Mouse (Mus musculus) forebrain, postnatal 0 days (tissue): ENCODE results near the gene Lhfp. TPM values are rescaled to one million over a fixed set of nuclear protein-coding genes. Genes with fewer than 3 reads are reported as not detected.

Experiments
- ATAC-seq: fragments of 200-750 bp; cut with Nextera tagmentation; 2 replicates; pipeline ENCODE4 v1.8.0; 2017; ENCODE audit warnings: mild to moderate bottlenecking, moderate library complexity
- DNase-seq: peaks from one replicate; pipeline ENCODE4 v3.0.0-alpha.2; 2015
- H3K27ac ChIP-seq: fragments of 300-500 bp; sonication (generic); 2 replicates; pipeline ENCODE4 v1.5.1; 2014; ENCODE audit warnings: low read depth, mild to moderate bottlenecking, antibody characterized with exemption, low read length, moderate library complexity, mixed read lengths
- H3K27me3 ChIP-seq: fragments of 300-500 bp; sonication (generic); 2 replicates; pipeline ENCODE4 v1.6.1; 2014; ENCODE audit warnings: mild to moderate bottlenecking, low read length, mixed read lengths; ENCODE audit not compliant: insufficient read depth
- H3K36me3 ChIP-seq: fragments of 300-500 bp; sonication (generic); 2 replicates; pipeline ENCODE4 v1.6.1; 2014; ENCODE audit warnings: mild to moderate bottlenecking, moderate library complexity; ENCODE audit not compliant: insufficient read depth
- H3K4me1 ChIP-seq: fragments of 300-500 bp; sonication (generic); 2 replicates; pipeline ENCODE4 v1.6.1; 2014; ENCODE audit warnings: antibody characterized with exemption; ENCODE audit not compliant: insufficient read depth
- H3K4me2 ChIP-seq: fragments of 300-500 bp; sonication (generic); 2 replicates; pipeline ENCODE4 v1.6.1; 2014; ENCODE audit warnings: low read depth, mild to moderate bottlenecking, moderate library complexity
- H3K4me3 ChIP-seq: fragments of 300-500 bp; sonication (generic); 2 replicates; pipeline ENCODE4 v1.5.1; 2014; ENCODE audit warnings: low read depth, low read length, mixed read lengths
- H3K9ac ChIP-seq: fragments of 300-500 bp; sonication (generic); 2 replicates; pipeline ENCODE4 v1.6.1; 2014; ENCODE audit warnings: mild to moderate bottlenecking
- H3K9me3 ChIP-seq: fragments of 300-500 bp; sonication (generic); 2 replicates; pipeline ENCODE4 v1.6.1; 2016; ENCODE audit warnings: low read length
- CTCF ChIP-seq: sonication (generic); IDR thresholded peaks from 2 replicates; pipeline ENCODE4 v1.5.1; 2016; ENCODE audit warnings: antibody characterized with exemption, control low read depth, low read depth
- WGBS: fragments of 180-500 bp; shearing (Covaris S2); extraction: QIAGEN DNeasy Blood & Tissue Kit; methylation state at CpG from one replicate; pipeline ENCODE4 v1.1.7; 2014; 5-methylcytosine and 5-hydroxymethylcytosine counted together
- polyA plus RNA-seq: library from polyadenylated mRNA; unstranded; fragments of >200 nt; fragmentation: Nextera tagmentation; extraction: Ambion mirVana; gene quantifications from 2 replicates; pipeline ENCODE4 v1.2.1, GENCODE M21; 2015
- total RNA-seq: library from RNA; depleted of rRNA; stranded (reverse); fragments of >200 nt; gene quantifications from 2 replicates; pipeline ENCODE4 v1.2.3, GENCODE M21; 2014

Gene Lhfp
- total and polyA plus RNA-seq, 2 experiments from 2014 or later = 44.7 to 60.8 TPM

GRCm38 (mm10) chr3:53151607-53152006 lies 110.3 kb downstream of the Lhfp start:
- ATAC-seq (no peak), DNase-seq (no peak)
- Histone ChIP-seq H3K4me2 (no peak overlapping the region), H3K9ac (no peak overlapping the region), H3K4me1 (no peaks in the 10 kb centered on the region), H3K27me3 (no peaks in the 10 kb centered on the region), H3K9me3 (no peaks in the 10 kb centered on the region), H3K36me3 (no peaks in the 10 kb centered on the region), H3K4me3 (no peak overlapping the region), H3K27ac (no peak overlapping the region)
- TF ChIP-seq CTCF = no peak
- 71% methylated on average over 1 of the region's 1 CpGs for WGBS

GRCm38 (mm10) chr3:53161963-53162362 lies 120.6 kb downstream of the Lhfp start:
- H3K9ac ChIP-seq = no peak overlapping the region
- no peaks in the 10 kb centered on the region for H3K9me3 ChIP-seq
- ATAC-seq = no peak
- TF ChIP-seq CTCF = no peak
- DNase-seq = no peak
- H3K36me3 ChIP-seq = no peaks in the 10 kb centered on the region
- no peaks in the 10 kb centered on the region for H3K27me3 ChIP-seq
- H3K4me3 ChIP-seq = no peak overlapping the region
- WGBS = 81% methylated on average over 3 of the region's 3 CpGs
- no peak overlapping the region for H3K4me2 ChIP-seq
- peaks cover 5% of the 10 kb centered on the region; the same call in 1 of the 2 replicates for H3K4me1 ChIP-seq
- no peak overlapping the region for H3K27ac ChIP-seq

GRCm38 (mm10) chr3:53165281-53165680 lies 124.0 kb downstream of the Lhfp start:
- H3K4me2 ChIP-seq = no peak overlapping the region
- no peaks in the 10 kb centered on the region for H3K27me3 ChIP-seq
- peaks cover 5% of the 10 kb centered on the region; the same call in 1 of the 2 replicates for H3K4me1 ChIP-seq
- no peak overlapping the region for H3K9ac ChIP-seq
- ATAC-seq (no peak), DNase-seq (peak; percentile 27)
- no peaks in the 10 kb centered on the region for H3K36me3 ChIP-seq
- TF ChIP-seq CTCF = no peak
- no peaks in the 10 kb centered on the region for H3K9me3 ChIP-seq
- 72% methylated on average over 10 of the region's 10 CpGs for WGBS
- no peak overlapping the region for H3K4me3 ChIP-seq
- H3K27ac ChIP-seq = no peak overlapping the region

GRCm38 (mm10) chr3:53166001-53166400 lies 124.7 kb downstream of the Lhfp start:
- ATAC-seq = no peak
- no peaks in the 10 kb centered on the region for H3K27me3 ChIP-seq
- 58% methylated on average over 8 of the region's 8 CpGs for WGBS
- H3K9me3 ChIP-seq = no peaks in the 10 kb centered on the region
- DNase-seq = no peak
- peaks cover 5% of the 10 kb centered on the region; the same call in 1 of the 2 replicates for H3K4me1 ChIP-seq
- no peak for TF ChIP-seq CTCF
- H3K36me3 ChIP-seq = no peaks in the 10 kb centered on the region
- H3K4me3 ChIP-seq = no peak overlapping the region
- no peak overlapping the region for H3K27ac ChIP-seq
- no peak overlapping the region for H3K4me2 ChIP-seq
- no peak overlapping the region for H3K9ac ChIP-seq

- WGBS = 92% methylated on average over 3 of the region's 3 CpGs
- H3K9ac ChIP-seq = no peak overlapping the region
- no peak overlapping the region for H3K4me3 ChIP-seq
- TF ChIP-seq CTCF = no peak
- no peaks in the 10 kb centered on the region for H3K27me3 ChIP-seq
- H3K4me2 ChIP-seq = no peak overlapping the region
- ATAC-seq (no peak), DNase-seq (no peak)
- no peak overlapping the region for H3K27ac ChIP-seq
- no peaks in the 10 kb centered on the region for H3K36me3 ChIP-seq
- H3K4me1 ChIP-seq = no peaks in the 10 kb centered on the region
- H3K9me3 ChIP-seq = no peaks in the 10 kb centered on the region
Measured at GRCm38 (mm10) chr3:53169486-53169885, 128.2 kb downstream of the Lhfp start.

- H3K4me3 ChIP-seq = no peak overlapping the region
- no peak overlapping the region for H3K9ac ChIP-seq
- H3K27me3 ChIP-seq = no peaks in the 10 kb centered on the region
- H3K4me2 ChIP-seq = no peak overlapping the region
- ATAC-seq (peak; percentile 55), DNase-seq (no peak)
- 65% methylated on average over 10 of the region's 10 CpGs for WGBS
- peak overlapping the region; percentile 4; the same call in 1 of the 2 replicates for H3K27ac ChIP-seq
- no peaks in the 10 kb centered on the region for H3K4me1 ChIP-seq
- TF ChIP-seq CTCF = no peak
- H3K36me3 ChIP-seq = no peaks in the 10 kb centered on the region
- no peaks in the 10 kb centered on the region for H3K9me3 ChIP-seq
Measured at GRCm38 (mm10) chr3:53173310-53174063, 132.2 kb downstream of the Lhfp start.

- Histone ChIP-seq H3K9ac (no peak overlapping the region), H3K4me2 (no peak overlapping the region), H3K4me3 (no peak overlapping the region), H3K9me3 (no peaks in the 10 kb centered on the region), H3K36me3 (no peaks in the 10 kb centered on the region), H3K27me3 (no peaks in the 10 kb centered on the region), H3K27ac (no peak overlapping the region), H3K4me1 (no peaks in the 10 kb centered on the region)
- ATAC-seq (no peak), DNase-seq (no peak)
- no peak for TF ChIP-seq CTCF
- 94% methylated on average over 6 of the region's 6 CpGs for whole genome bisulfite sequencing
Measured at GRCm38 (mm10) chr3:53179936-53180335, 138.6 kb downstream of the Lhfp start.
